Mouse (Mus musculus) cortical plate, adult 2 months (tissue): ENCODE measurements around the gene Osgin1.

ENCODE experiments used
- CTCF ChIP-seq: fragments of 200-500 bp; IDR thresholded peaks from 2 replicates; pipeline ENCODE4 v1.5.1; 2011; ENCODE audit warnings: mild to moderate bottlenecking, control low read depth, low read length; ENCODE audit not compliant: insufficient read depth; ENCODE audit errors: extremely low read depth
- POLR2A ChIP-seq: fragments of 200-500 bp; IDR thresholded peaks from 2 replicates; pipeline ENCODE4 v1.6.1; 2011; ENCODE audit warnings: mild to moderate bottlenecking, low read length, control low read depth; ENCODE audit not compliant: insufficient read depth; ENCODE audit errors: extremely low read depth

DNA sequence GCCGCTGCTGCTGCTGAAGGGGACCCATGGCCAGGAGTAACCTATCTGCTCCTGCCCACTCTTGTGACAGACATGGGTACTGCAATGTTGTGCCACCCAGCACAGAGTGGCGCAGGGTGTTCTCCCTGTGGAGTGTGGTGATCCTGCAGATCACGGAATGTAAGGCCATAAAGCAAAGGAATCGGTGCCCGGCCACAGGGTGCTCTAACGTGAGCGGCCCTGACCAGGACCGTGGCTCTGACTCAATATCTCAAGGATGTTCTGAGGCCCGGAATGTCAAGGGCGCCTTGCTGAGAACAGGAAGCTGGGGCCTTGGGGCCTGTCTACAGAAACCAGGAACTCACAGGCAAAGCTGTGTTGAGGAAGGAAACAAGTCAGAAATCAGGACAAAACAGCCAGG, 8.4 kb upstream of the Osgin1 start:
- TF ChIP-seq CTCF: no peak
- TF ChIP-seq POLR2A: no peak
